Mouse (Mus musculus): ENCODE measurements around the gene Adad1.

The Adad1 gene

DNA sequence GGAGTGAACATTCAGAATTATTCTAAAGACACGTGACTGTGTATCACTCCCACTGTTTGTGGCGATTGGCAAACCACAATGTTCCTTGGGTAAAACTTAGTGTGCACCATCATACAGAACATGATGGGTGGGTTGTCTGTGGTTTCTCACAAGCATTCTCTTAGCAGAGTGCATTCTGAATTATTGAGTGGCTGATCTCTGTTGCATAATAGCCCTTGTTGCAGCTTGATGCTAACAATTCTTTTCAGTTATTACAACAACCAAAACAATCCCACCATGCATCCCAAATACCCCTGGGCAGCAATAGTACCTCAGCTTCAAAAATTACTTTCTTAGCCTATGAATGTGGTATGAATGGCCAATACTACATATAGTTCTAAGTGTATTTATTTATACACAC is 106.0 kb downstream of the Adad1 start:
- DNase-seq (ENCODE audit: low spot score): no peak

Data from left cerebral cortex, adult 11 months (tissue).